Mouse (Mus musculus) testis, adult 2 months (tissue): ENCODE data around the gene Nup93. TPM values are rescaled to one million over a fixed set of nuclear protein-coding genes. Genes with fewer than 3 reads are reported as not detected.

ENCODE experiments used
- H3K27ac ChIP-seq: fragments of 200-500 bp; 2 replicates; pipeline ENCODE4 v1.5.1; 2012; ENCODE audit warnings: low read depth, low read length; ENCODE audit not compliant: control insufficient read depth, insufficient read depth
- H3K27me3 ChIP-seq: fragments of 200-500 bp; 2 replicates; pipeline ENCODE4 v1.6.1; 2012; ENCODE audit warnings: mild to moderate bottlenecking, low read length, moderate library complexity; ENCODE audit not compliant: control insufficient read depth, insufficient read depth
- H3K36me3 ChIP-seq: fragments of 200-500 bp; 2 replicates; pipeline ENCODE4 v1.6.1; 2012; ENCODE audit warnings: mild to moderate bottlenecking, low read length; ENCODE audit not compliant: control insufficient read depth, insufficient read depth
- H3K4me1 ChIP-seq: fragments of 200-500 bp; 2 replicates; pipeline ENCODE4 v1.6.1; 2012; ENCODE audit warnings: low read length; ENCODE audit not compliant: control insufficient read depth, insufficient read depth
- H3K4me3 ChIP-seq: fragments of 200-500 bp; 2 replicates; pipeline ENCODE4 v1.5.1; 2012; ENCODE audit warnings: low read depth, mild to moderate bottlenecking, low read length, moderate library complexity, mixed read lengths; ENCODE audit not compliant: control insufficient read depth
- CTCF ChIP-seq: fragments of 200-500 bp; IDR thresholded peaks from 2 replicates; pipeline ENCODE4 v1.5.1; 2012; ENCODE audit warnings: low read depth, mild to moderate bottlenecking, inconsistent platforms, low read length, moderate library complexity; ENCODE audit not compliant: control insufficient read depth, insufficient read depth, insufficient replicate concordance
- POLR2A ChIP-seq: fragments of 200-500 bp; IDR thresholded peaks from 2 replicates; pipeline ENCODE4 v1.6.1; 2012; ENCODE audit warnings: low read depth, mild to moderate bottlenecking, inconsistent platforms, low read length, moderate library complexity; ENCODE audit not compliant: control insufficient read depth
- polyA plus RNA-seq: library from polyadenylated mRNA; depleted of rRNA; stranded (reverse); fragments of >200 nt; gene quantifications from 2 replicates; pipeline ENCODE4 v1.2.3, GENCODE M21; 2012

Gene Nup93
- polyA plus RNA-seq, 1 experiment, result 27.1 TPM

DNA sequence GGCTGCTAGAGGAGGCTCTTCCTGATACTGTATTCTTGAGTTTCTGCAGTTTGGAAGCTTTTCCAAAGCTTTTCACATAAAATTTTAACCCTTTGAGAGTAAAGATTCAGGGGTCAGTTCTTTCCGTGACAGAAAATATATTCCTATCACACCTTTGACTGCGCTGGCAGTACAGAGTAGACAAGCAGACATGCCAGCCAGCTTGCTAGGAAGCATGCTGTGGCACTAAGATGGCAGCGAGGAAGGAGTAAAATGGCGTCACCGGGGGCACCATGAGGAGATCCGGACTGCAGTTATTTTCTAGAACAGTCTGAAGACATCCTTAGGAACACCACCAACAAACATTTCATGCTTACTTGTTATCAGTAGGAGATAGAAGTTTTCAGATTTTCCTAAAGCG is 55.9 kb downstream of the Nup93 start:
- H3K27ac ChIP-seq, result no peak overlapping the region
- TF ChIP-seq POLR2A (no peak), CTCF (no peak)
- H3K4me3 ChIP-seq, result no peak overlapping the region

DNA sequence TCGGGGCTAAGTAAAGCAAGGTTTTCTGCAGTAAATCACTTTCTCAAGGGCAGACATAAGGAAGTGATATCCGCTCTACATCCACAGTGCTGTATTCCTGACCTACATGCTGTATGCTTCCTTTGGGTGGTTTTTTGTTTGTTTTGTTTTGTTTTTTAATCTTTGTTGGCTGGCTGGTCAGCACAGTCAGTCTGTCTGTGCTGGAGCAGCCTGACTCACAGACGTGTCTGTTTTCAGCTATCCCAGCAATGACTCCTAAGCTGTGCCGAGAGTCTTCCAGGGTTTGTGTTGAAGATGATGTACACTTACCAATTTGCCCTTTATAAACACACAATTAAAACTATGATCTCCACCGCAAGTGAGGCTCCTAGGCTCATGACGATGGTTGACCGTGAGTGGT is 56.7 kb downstream of the Nup93 start:
- no peak for TF ChIP-seq POLR2A
- no peak for TF ChIP-seq CTCF
- Histone ChIP-seq H3K27me3 (no peaks in the 10 kb centered on the region), H3K27ac (no peak overlapping the region)

More for the DNA sequence above, 55.9 kb downstream of the Nup93 start:
- no peaks in the 10 kb centered on the region for H3K27me3 ChIP-seq
- H3K36me3 ChIP-seq, result no peaks in the 10 kb centered on the region
- no peaks in the 10 kb centered on the region for H3K4me1 ChIP-seq

DNA sequence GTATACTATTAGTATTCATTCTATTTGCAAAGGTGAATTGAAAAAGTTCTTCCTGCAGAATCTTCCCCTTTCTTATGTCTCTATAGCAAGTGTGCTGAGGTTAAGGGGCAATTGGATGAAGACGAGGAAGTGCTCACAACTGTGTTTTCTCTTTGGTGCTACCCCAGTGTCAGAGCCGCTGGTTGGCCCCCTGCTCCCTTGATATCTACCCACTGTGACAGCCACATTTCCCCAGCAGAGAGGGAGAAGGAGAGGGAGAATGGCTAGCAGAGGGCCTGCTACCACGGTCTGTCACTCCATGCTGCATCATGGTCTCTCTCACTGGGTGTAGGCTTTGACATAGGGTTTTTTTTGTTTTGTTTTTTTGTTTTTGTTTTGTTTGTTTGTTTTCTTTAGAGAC is 58.2 kb downstream of the Nup93 start:
- no peak overlapping the region for H3K4me3 ChIP-seq
- TF ChIP-seq POLR2A, result no peak
- no peak for TF ChIP-seq CTCF
- no peaks in the 10 kb centered on the region for H3K36me3 ChIP-seq
- H3K27ac ChIP-seq, result no peak overlapping the region
- no peaks in the 10 kb centered on the region for H3K4me1 ChIP-seq
- no peaks in the 10 kb centered on the region for H3K27me3 ChIP-seq

More for the DNA sequence above, 56.7 kb downstream of the Nup93 start:
- Histone ChIP-seq H3K36me3 (no peaks in the 10 kb centered on the region), H3K4me3 (no peak overlapping the region), H3K4me1 (no peaks in the 10 kb centered on the region)

- no peak for TF ChIP-seq CTCF
- TF ChIP-seq POLR2A, result no peak
- no peak overlapping the region for H3K4me3 ChIP-seq
- no peaks in the 10 kb centered on the region for H3K4me1 ChIP-seq
- H3K27me3 ChIP-seq, result no peaks in the 10 kb centered on the region
- no peak overlapping the region for H3K27ac ChIP-seq
- H3K36me3 ChIP-seq, result no peaks in the 10 kb centered on the region
These were observed 59.0 kb downstream of the Nup93 start for GRCm38 (mm10) chr8:94273289-94273850.

GRCm38 (mm10) chr8:94274030-94274429 is 59.7 kb downstream of the Nup93 start:
- Histone ChIP-seq H3K27ac (no peak overlapping the region), H3K36me3 (no peaks in the 10 kb centered on the region), H3K4me3 (no peak overlapping the region), H3K4me1 (no peaks in the 10 kb centered on the region), H3K27me3 (no peaks in the 10 kb centered on the region)
- TF ChIP-seq POLR2A (no peak), CTCF (no peak)

GRCm38 (mm10) chr8:94278295-94278694 is 63.9 kb downstream of the Nup93 start:
- no peak overlapping the region for H3K4me3 ChIP-seq
- no peaks in the 10 kb centered on the region for H3K36me3 ChIP-seq
- TF ChIP-seq POLR2A (no peak), CTCF (no peak)
- H3K27ac ChIP-seq, result no peak overlapping the region
- no peaks in the 10 kb centered on the region for H3K27me3 ChIP-seq
- no peaks in the 10 kb centered on the region for H3K4me1 ChIP-seq

- Histone ChIP-seq H3K27ac (no peak overlapping the region), H3K4me1 (no peaks in the 10 kb centered on the region), H3K4me3 (no peak overlapping the region), H3K27me3 (no peaks in the 10 kb centered on the region), H3K36me3 (no peaks in the 10 kb centered on the region)
- TF ChIP-seq POLR2A, result no peak
- TF ChIP-seq CTCF, result no peak
These were observed 65.7 kb downstream of the Nup93 start for GRCm38 (mm10) chr8:94280001-94280613.
